Mouse (Mus musculus) MN1 (cell line): Measurements from ENCODE around the gene Mertk.
A peak's percentile ranks its signal among the peaks of the same experiment; 100 is the strongest.

ENCODE experiments used
- DNase-seq: peaks from one replicate; pipeline ENCODE4 v3.0.0-alpha.2; 2016; ENCODE audit warnings: low spot score

The Mertk gene

GRCm38 (mm10) chr2:128818956-128819643, 120.3 kb downstream of the Mertk start:
- DNase-seq: peak; percentile 24

- no peak for DNase-seq
Observed at GRCm38 (mm10) chr2:128820631-128821030, 121.9 kb downstream of the Mertk start.

- DNase-seq: no peak
Observed at GRCm38 (mm10) chr2:128823893-128824292, 125.1 kb downstream of the Mertk start.

- no peak for DNase-seq
Observed at GRCm38 (mm10) chr2:128827787-128828186, 129.0 kb downstream of the Mertk start.

- DNase-seq: no peak
Observed at GRCm38 (mm10) chr2:128832611-128833010, 133.9 kb downstream of the Mertk start.

DNA sequence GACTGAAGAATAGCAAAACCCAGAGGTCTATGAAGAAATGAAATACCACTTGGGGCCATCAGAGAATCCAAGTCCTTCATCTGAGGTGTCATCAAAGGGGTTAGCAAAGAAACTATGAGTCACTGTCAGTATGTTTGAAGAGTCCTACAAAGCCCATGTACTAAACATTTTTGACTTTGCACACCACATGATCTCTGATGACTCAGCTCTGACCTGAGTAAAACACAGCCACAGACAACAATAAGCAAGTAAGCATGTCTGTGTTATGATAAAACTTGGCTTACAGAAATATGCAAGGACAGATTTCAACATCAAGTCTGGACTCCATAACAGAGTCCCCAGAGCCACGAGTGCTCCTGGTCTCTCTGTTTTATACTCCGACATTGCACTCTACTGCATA, 134.3 kb downstream of the Mertk start:
- no peak for DNase-seq

- no peak for DNase-seq
Observed at GRCm38 (mm10) chr2:128833435-128833834, 134.7 kb downstream of the Mertk start.

DNA sequence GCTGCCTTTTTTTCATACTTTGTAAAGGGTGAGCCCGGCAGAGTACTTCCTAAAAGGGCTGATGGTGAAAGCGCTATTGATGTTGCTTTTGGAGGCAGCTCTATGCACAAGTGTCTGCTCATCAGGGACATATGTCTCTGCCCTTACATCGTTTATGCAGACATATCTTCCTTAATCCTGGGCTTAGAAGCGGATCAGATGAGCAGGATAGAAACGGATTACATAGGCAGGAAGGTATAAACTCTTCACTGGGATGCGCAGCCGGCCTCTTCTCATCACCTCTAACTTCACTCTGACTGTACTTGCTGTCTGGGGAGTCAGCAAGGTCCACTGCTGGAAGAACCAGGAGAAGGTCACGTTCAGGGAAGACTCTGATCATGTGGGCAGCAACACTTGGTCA, 138.8 kb downstream of the Mertk start:
- no peak for DNase-seq

DNA sequence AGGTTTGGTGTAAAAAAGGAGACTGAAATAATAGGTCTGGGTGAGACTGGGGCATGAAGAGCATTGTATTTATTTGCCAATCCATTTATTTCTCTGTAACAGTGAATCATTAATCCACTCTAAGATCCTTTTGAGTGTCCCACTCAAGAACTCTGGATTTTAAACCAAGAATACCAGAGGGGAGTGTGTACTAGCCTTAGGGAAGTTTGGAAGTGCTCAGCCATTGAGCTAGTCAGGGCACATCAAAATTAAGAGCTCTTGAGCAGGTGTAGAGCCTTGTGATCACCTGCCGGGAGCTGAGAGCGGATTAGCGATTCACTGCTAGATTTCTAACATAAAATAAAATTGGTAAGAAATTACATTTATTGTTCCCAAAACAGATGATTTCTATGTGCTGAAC, 139.9 kb downstream of the Mertk start:
- DNase-seq: no peak

- no peak for DNase-seq
Observed at GRCm38 (mm10) chr2:128839501-128839900, 140.7 kb downstream of the Mertk start.

DNA sequence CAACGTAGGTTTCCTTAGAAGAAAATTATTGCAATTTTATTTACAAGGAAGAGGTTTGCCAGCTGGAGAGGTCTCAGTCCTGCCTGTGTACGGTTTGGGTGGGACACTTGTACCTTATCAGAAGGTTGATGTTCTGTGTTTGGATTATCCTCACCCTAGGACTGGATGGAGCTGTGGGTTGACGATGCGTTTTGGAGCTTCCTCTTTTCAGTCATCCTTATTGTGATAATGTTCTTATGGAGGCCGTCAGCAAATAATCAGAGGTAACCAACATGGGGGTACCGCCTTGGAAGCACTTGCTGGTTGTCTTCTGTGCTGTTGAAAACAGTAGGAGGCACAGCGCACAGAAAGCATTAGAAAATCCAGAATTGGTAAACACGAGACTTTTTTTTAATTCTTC, 143.7 kb downstream of the Mertk start:
- no peak for DNase-seq

DNA sequence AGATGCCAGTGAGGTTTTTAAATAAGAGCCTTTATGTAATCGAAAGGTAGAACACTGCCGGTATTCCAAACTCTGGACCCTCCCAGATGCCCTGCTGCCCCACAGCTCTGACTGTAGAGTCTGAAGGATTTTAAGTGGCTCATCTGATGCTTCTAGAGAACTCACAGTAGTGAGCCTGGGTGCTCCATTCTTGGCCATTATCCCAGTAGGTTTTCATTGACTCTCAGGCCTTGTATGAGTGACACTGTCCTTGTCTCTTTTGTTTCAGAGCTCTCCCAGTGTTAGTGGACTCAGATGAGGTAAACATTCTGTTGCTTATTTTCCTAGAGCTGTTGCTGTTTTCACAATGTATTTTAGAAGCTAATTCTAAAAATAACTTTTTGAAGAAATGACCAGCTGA, 151.3 kb downstream of the Mertk start:
- DNase-seq: no peak
